Mouse (Mus musculus) adrenal gland (tissue): ENCODE measurements at regions not wholly inside any gene's neighbourhood (a gene's known extent, or its start where the extent isn't known, plus 50 kb on each side); places are given as distances from the start of the nearest gene placed in this dataset.

Experiments used
- intact Hi-C: fragments of 180-260 bp; cut with DNase I; formaldehyde crosslinking; loops from one replicate; pipeline ENCODE4 v1.15.1; 2025

DNA sequence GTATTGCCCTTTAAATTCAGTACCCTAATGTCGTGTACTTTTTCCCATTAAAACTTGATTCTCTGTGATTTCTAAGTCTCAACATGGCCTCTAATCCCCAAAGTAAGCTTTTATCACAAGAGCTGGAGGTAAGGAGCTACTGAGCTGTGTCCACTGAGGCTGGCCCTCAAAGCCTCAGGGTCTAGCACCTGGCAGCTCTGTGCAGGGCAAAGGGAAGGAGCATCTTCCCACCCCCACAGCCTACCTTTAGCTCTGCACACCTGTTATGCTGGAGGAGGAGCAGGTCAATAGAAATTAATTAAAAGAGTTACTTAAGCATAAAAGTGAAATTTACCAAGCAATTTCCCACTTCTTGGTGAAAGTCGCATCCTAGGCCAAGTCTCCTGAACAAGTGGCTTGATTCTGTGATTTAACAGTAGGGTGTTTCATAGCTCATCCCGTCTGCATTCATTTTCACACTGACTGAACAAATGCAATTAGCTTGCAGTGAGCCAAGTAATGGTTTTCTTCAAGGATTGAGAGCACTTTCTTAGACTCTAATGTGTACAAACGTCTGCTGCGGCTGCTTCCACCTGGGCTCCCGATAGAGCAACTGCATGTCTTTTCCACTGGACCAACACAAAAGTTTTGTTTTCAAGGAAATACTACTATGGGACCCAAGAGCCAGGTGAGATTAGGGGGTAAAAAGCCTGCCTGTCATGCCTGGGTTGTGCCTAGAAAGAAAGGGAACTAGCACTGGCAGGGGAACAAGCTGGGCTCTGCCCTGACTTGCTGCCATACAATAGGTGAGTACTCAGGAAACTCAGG lies 50.6 kb upstream of the Dap start:
- intact Hi-C loops: no loop called here
